Mouse (Mus musculus): Measurements from ENCODE around the gene Dtx4.

The Dtx4 gene

DNA sequence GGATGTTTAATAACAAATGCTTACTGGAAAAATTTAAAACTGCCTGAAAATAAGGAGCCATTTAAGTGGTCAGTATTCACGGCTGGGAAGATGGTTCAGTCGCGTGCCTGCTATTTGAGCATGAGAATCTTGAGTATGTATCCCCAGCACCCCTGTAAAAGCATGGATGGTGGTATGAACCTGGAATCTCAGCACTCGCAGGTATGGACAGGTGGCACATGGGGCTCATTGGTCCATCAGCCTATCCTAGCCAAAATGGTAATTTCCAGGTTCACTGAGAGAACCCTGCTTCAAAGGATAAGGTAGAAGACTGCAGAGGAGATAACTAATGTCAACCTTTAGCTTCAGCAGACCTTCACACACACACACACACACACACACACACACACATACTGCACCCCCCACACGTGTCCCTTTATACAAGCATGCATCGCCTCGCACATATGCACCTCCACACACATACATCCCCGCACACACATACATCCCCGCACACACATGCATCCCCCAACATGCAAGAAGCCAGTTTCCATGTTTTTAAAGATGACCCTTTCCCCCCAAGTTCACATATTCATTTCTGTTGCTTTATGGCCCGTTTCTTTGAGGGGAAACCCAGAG lies 35.6 kb downstream of the Dtx4 start:
- DNase-seq: no peak

DNA sequence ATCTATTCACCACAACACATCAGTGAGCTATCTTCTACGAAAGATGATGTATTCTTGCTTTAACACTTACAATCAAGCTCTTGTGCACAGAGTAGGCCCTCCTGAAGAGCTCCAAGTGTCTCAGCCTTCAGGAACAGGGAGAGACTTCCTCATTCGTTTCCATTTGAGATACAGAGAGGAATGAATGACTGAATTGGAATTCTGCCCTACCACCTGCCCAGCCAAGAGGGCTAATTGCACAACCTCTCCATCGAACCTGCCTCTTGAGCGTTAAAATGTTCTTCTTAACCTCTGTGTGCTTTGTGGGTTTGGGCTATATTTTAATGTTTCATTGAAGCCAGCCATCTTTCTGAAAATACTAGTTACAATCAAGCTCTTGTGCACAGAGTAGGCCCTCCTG lies 36.6 kb downstream of the Dtx4 start:
- DNase-seq: no peak

GRCm38 (mm10) chr19:12464127-12464526 lies 37.1 kb downstream of the Dtx4 start:
- DNase-seq: no peak

DNA sequence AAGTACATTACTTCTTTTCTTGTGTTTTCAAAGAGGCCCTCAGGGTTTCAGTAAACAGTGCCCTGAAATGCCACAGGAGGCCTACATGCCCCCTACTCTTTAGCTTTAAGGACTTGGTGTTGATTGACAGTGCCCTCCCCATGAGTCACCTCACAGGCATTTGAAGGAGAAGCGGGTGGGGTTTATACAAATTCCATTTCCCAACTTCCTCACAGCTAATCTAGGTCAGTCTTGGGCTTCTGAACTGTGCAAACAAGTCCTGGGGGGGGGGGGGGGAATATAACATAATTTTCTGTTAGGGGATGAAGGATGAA lies 37.6 kb downstream of the Dtx4 start:
- DNase-seq: no peak

DNA sequence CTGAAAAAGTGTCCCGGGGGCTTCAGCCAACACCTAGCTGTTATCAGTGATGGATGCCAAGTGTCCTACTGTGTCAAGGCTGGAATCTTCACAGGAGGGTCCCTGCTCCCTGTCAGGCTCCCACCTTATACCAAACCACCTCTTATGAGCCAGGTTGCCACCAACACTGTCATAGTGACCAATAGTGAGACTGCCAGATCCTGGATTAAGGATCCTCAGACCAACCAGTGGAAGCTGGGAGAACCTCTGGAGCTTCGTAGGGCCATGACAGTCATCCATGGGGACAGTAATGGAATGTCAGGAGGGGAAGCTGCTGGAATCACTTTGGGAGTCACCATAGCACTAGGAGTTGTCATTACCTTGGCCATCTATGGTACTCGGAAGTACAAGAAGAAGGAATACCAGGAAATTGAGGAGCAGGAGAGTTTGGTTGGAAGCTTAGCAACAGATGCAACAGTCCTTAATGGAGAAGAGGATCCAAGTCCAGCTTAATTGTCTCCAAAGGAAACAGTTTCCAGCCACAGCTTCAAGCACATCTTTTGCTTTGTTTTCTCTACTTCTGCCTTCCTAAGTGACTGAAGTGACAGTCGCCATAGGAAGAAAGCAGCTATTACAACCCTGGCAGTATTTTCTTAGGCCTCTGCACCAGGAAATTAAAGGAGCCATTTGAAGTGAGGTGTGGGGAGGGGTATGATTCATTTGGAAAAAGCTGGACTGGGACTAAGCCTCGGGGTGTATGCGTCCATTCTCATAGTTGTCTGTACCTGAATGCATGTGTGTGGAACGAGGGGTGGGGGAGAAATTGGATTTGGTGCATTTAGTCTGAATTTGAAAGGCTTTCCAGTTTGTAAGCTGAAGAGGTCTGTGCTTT lies 38.2 kb downstream of the Dtx4 start:
- DNase-seq: no peak

DNA sequence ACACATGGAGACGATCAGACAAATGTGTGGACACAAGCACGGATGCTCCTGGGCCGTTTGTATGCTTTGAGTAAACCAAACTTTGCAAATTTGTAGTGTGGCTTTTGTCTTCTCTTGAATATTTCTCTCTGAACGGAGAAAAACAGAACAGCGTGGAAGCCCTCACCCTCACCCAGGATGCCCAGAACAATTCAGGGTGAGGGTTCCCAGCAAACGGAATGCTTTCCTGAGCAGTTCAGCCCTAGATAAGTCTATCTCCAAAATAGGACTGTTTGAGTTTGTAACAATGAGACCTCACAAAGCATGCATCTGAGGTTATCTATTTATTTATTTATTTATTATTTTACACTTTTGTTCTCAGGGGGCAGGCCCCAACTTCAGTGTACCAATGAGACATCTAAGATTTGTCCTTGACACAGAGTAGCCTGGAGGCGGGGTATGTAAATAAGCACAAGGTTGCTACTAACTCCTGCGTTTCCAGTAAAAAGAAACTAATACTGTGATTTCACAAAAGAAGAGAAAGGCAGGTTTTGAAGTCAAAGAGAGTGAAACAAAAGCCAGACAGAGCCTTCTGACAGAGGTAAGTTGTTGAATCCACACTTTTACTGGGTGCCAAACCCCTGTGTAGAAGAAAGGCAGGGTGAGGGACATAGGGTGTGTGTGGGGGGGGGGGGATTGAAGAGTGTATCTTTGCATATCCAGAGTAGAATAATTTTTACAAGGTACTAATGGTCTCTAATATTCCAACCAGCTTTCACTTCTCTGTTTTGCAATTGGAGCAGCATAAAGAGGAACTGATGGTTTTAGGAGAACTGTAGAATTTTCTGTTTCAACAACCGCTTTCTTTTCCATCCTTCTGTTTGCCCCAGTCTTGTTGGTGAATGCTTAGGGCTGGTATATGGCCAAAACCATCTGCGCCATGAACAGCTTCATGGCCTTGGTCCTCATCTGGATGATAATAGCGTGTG lies 40.7 kb downstream of the Dtx4 start, which contains the start of gene Mpeg1:
Gene Mpeg1 (plus strand): TSS at position 498 of the 968 bp plus-strand sequence.
- DNase-seq: no peak

DNA sequence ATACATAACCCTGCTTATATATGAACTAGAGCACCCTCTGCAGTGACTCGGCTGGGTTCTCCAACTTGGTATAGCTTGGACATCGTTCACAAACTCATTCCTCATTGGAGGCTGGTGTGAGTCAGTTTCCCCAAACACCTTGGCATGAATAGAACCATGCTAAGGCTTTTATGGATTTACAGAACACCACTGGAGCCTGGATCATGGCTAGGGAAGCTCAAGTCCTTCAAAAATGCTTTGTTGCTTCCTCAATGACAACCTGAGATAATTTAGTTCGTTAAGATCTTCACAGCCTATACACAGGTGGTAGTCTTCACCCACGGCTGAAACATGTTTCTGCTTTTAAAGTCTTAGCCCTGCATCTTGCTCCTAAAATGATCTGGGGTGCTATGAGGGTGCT lies 41.7 kb downstream of the Dtx4 start:
- DNase-seq: no peak

DNA sequence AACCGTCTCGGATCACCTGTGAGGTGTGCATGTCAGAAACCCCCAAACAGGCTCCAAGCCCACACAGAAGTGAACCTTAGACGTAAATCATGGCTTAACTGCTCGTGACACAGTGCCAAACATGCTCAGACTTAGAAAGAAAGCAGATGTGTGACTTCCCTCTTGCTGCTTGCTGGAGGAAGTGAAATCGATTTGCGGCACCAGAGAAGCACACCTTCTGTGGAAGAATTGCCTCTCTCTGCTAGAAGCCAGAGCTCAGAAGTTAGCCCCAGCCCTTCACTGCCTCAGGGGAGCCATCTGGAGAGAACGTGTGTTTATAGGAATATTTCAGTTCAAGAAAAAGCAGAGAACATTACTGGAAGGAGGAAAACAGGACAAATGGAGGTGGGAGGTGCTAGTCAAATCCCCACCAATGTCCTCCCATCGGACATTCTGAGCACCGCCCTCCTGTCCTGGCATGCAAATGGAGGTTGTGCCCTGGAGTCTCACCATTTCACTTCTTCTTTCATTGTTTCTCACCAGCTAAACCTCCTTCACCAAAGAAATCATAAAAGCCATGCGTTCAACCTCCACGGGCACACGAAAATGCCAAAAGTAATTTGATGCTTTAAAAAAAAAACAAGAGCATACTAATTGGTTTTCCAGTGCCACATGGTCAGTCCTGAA lies 43.7 kb downstream of the Dtx4 start:
- DNase-seq: no peak

- no peak for DNase-seq
Measured at GRCm38 (mm10) chr19:12445014-12445413, 56.2 kb downstream of the Dtx4 start.

DNA sequence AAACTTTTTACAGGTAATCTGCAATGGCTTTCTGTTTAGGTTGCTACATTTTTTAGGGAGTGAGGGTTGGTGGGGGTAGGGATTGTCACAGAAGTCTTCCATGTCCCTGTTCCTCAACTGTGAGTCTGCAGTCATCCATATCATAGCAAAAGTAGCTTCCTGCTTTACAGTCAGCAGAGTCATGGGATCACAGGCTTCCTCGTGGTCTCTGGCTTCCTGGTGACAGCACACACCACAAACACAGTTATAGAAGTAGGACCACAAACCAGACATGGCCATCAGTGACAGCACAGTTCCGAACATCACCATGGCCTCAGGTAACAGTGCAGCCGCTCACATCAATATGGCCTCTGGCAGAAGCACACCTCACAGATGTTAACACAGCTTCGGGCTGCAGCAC lies 58.7 kb downstream of the Dtx4 start:
- DNase-seq: no peak

DNA sequence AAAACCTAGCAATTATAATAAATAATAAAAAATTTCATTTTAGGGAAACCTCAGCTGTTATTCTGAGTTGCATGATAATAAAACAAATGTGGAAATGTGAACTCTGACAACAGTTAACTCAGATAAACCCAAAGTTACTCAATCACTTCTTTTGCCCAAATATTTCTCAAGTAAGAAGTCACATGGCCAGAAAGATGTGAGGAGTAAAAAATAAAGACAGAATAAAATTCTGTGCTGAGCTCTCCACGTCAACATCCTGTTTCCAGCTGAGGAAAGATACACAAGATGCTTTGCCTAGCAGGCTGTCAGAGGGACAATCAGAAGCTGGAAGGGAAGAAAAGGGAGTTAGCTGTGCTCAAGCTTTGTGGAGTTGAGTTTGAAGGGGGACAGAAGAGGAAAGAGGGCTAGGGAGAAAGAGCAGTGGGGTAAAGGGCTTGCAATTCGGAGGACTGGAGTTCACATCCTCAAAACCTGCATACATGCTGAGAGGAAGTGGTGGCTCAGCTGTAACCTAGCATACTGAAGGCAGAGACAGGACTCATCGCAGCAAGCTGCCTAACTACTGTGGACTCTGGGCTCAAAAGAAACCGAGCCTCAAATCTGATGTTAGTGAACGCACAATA lies 61.0 kb downstream of the Dtx4 start:
- no peak for DNase-seq

DNA sequence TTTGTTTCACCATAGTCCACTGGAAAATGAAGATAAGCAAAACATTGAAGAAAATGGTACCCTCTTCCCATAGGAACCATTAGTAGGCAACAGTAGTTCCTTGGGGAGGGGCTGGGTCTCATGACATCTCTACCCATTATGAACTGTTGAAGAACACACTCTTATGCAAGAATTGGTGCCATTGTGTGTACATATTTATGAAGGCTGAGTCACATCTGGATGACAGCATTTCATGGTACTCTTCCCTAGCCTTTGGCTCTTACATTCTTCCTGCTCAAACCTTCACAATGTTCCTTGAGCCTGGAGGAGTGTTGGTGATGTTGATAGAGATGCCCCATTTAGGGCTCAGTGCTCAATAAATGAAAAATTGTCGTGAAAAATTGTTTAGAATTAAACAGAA lies 61.7 kb downstream of the Dtx4 start:
- DNase-seq: no peak

DNA sequence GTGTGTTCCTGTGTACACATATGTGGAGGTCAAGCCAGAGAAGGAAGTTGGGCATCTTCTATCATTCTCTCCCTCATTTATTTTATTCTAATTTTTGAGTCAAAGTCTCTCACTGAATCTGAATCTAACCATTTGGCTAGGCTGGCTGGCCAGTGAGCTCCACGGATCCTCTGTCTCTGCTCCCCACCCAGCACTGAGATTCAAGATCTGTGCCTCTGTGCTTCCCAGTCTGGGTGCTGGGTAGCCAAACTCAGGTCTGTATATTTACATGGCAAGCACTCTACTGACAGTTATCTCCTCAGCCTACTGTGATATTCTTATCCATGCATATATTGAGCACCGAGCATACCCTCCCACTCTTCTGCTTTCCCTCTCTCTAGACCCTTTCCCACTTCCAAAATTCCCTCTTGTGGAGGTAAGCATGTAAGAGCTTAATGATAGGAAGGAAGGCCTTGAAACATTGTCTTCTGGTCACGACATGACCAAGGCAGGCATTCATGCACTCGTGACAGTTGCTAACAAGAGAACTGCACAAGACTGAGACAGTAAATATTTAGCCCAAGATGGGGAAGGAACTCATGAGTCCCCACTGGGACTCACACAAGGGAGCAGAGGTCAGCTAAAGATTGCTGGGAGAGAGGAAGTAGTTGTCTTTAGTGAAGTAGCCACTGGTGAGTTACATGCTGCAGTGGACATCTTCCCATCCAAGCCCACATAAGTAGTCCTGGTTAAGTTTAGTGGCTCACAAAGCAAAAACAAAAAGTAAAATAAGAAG lies 65.3 kb downstream of the Dtx4 start:
- peak; percentile 68 for DNase-seq

DNA sequence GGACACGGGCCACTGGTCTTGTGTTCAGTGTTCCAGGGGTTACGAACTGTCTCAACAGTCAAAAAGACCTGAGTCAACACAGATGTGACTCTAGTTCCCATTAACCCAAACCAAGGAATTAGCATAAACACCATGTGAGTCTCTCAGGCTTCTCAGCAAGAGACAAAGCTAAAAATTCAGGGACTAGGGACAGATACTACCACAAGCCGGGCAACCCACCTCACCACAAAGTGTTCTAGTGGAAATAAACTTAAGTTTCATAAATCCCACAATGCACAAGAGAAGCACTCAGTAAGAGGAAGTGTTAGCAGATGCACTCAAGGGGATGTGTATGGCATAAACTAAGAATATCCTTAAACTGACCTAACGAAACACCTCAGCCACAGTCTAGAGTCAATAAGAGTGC lies 66.2 kb downstream of the Dtx4 start:
- peak; percentile 51 for DNase-seq

DNA sequence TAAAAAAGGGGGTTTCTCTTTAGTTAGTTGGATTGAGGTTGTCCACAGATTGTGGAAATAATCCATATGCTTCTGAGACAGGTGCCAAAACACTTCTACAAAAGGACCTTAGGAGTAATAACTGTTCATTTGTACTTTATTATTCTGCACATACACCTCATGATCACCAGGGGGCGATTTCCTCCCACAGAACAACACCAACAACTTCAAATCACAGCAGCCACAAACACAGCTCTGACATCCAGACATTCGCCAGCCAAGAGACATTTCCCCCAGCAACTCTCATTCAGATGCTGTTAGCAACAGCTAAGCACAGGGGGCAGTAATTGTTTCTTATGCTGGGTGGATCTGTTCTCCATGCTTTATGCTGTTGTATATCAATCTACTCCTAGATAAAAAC lies 68.2 kb downstream of the Dtx4 start:
- peak; percentile 76 for DNase-seq

DNA sequence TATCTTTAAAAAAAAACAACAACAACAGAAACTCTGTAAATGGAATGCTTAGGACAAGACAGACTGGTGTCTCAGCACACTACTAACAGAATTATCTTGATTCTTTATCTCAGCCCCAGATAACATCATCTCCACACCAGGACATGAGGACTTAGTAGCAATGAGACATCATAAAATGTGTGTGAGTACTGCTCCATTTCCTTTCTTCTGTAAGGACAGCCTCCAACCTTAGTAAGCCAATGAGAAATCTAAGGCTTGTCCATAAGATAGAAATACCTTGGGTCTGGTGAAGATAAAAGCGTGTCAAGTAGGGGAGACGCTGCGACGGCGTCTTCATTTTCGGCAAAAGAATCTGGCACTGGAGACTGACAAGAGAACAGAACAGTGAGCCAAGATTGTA lies 73.6 kb downstream of the Dtx4 start, which contains the start of gene Pfpl:
Gene Pfpl (plus strand): TSS at position 301 of the 400 bp plus-strand sequence.
- DNase-seq: no peak

- DNase-seq: no peak
Measured at GRCm38 (mm10) chr19:12427101-12427500, 74.2 kb downstream of the Dtx4 start.

DNA sequence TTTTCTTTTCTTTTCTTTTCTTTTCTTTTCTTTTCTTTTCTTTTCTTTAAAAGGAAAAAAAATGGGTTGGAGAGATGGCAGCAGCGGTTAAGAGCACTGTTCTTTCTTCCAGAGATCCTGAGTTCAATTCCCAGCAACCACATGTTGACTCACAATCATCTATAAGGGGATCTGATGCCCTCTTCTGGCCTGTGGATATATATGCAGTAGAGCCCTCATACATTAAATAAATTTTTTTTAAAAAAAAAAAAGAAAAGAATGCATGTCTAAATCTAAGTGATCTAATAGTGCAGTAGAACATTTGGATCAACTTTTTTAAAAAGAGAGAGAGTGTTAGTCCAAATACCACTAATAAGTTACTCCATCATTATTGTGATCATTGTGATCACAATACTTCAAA lies 79.6 kb downstream of the Dtx4 start:
- DNase-seq: no peak

- no peak for DNase-seq
Measured at GRCm38 (mm10) chr19:12420555-12420954, 80.7 kb downstream of the Dtx4 start.

DNA sequence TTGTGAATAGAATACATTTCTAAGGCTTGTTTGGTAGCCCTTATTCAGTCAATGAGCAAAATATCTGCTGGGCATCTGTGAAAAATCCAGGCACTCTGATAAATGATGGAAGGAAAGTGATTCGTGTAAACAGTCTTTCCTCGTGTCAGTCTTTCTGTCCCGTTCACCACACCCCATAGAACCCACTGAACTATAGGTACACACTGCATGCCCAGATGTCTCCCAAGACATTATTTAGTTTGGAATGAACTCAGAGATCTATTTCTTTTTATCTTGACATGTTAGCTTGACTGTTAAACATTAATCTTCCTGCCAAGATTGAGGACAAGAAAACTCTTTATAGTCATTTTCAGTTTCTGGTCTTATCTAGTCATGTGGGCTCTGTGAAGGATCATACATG lies 82.9 kb downstream of the Dtx4 start:
- DNase-seq: no peak

- DNase-seq: no peak
Measured at GRCm38 (mm10) chr19:12417361-12417760, 83.9 kb downstream of the Dtx4 start, which contains the start of gene Olfr1441. Gene Olfr1441 (plus strand): TSS chr19:12417433.
